Mouse (Mus musculus) hematopoietic multipotent progenitor cell, adult 10-12 weeks (in vitro differentiated cells): Measurements from ENCODE around the gene Itgb6. TPM values are rescaled to one million over a fixed set of nuclear protein-coding genes. Genes with fewer than 3 reads are reported as not detected.

Experiments used
- polyA plus RNA-seq: library from polyadenylated mRNA; stranded (reverse); fragments of >175 nt; gene quantifications from 2 replicates; pipeline ENCODE4 v1.2.3, GENCODE M21; 2012; ENCODE audit warnings: low replicate concordance

Itgb6 gene
- not detected in 2 replicates for polyA plus RNA-seq

GRCm38 (mm10) chr2:60722514-60722913, at the start of gene Itgb6:
Itgb6 (minus strand) TSS chr2:60722643.

GRCm38 (mm10) chr2:60552902-60553682, 169.4 kb downstream of the Itgb6 start, which contains the start of gene Pla2r1:
Pla2r1 (minus strand) TSS chr2:60553308.

Other genes with a start within 250 kb of the Itgb6 start
- not detected in 2 replicates for gene Pla2r1, start 169.3 kb downstream of the Itgb6 start, polyA plus RNA-seq
- 62.7 and 167 TPM in 2 replicates for gene Rbms1, start 240.5 kb upstream of the Itgb6 start, polyA plus RNA-seq